Mouse (Mus musculus): ENCODE measurements around the gene Bet1l.
"Not testable (repeated sequence)": the region's sequence is repeated elsewhere in the genome, so short reads cannot be mapped to it uniquely, and the experiment has no call there.

Gene Bet1l

DNA sequence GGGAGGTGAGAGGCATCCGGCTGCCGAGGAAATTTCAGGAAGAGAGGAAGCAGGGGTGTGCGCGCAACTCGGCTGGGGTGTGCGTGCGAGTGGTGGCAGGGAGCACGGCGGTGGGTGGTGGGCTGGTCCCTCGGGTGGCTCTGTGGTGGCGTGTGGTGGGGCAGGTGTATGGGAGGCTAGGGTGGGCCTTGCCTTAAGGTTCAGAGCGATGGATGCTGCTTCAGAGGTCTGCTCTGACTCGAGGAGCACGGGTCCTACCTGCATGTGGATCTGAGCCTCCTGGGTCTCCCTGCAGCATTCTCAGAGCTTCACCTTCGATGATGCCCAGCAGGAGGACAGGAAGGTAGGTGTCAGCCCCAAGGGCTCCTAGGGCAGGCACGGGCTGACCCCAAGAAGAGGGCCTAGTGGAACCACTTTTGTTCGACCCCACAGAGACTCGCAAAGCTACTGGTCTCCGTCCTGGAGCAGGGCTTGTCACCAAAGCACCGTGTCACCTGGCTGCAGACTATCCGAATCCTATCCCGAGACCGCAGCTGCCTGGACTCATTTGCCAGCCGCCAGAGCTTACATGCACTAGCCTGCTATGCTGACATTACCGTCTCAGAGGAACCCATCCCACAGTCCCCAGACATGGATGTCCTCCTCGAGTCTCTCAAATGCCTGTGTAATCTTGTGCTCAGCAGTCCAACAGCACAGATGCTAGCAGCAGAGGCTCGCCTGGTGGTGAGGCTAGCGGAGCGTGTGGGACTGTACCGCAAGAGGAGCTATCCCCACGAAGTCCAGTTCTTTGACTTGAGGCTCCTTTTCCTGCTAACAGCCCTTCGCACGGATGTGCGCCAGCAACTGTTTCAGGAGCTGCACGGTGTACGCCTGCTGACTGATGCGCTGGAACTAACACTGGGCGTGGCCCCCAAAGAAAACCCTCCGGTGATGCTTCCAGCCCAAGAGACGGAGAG lies at the start of gene Bet1l:
Bet1l (minus strand) TSS at position 28 of the 956 bp plus-strand sequence.
- DNase-seq (ENCODE audit: extremely low spot score): no peak

GRCm38 (mm10) chr7:140907131-140907530 lies 49.8 kb upstream of the Bet1l start:
- no peak for DNase-seq (ENCODE audit: extremely low spot score)

- DNase-seq (ENCODE audit: extremely low spot score): no peak
Observed at GRCm38 (mm10) chr7:140905642-140906081, 48.3 kb upstream of the Bet1l start.

DNA sequence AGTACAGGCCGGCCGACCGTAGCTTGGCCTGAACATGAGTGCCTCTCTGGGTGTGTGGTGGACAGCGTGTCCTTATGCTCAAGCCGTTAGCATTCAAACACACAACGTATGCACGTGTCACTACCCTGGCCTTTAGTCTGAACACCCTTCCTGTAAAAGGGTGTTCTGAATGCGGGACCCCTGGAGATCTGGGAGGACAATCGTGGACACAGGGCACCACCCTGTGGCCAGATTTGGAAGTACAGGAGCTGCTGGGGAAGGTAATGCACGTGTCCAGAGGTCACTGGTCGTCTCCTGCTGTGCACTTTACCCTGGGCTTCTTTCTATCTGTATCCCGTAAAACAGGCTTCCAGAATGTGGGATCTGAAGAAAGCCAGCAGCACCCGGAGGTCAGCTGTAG lies 45.8 kb upstream of the Bet1l start:
- peak; percentile 85 for DNase-seq (ENCODE audit: extremely low spot score)

GRCm38 (mm10) chr7:140902036-140902875 lies 44.9 kb upstream of the Bet1l start:
- DNase-seq (ENCODE audit: extremely low spot score): no peak

- DNase-seq (ENCODE audit: extremely low spot score): no peak
Observed at GRCm38 (mm10) chr7:140900220-140900619, 42.8 kb upstream of the Bet1l start, which contains the start of gene Cox8b. TSS of gene Cox8b (minus strand) at chr7:140900446.

GRCm38 (mm10) chr7:140899121-140899520 lies 41.7 kb upstream of the Bet1l start:
- DNase-seq (ENCODE audit: extremely low spot score): no peak

- DNase-seq (ENCODE audit: extremely low spot score): no peak
Observed at GRCm38 (mm10) chr7:140897863-140898262, 40.5 kb upstream of the Bet1l start.

DNA sequence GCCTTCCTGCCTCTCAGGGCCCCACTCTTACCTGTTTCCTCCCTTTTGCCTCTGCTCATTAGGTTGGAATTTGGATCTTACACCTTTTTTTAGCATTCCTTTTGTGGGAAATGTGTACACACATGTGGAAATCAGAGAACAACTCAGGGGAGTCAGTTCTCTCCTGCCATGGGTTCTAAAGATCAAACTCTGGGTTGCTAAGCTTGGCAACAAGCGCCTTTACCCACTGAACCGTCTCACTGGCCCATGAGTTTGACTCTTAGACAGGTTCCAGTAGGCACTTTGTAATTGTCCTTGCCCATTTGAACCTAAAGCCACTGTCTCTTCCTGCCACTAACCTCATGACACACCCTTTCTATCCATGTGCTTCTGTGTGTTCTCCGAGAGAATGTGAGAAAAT lies 37.2 kb upstream of the Bet1l start:
- no peak for DNase-seq (ENCODE audit: extremely low spot score)

DNA sequence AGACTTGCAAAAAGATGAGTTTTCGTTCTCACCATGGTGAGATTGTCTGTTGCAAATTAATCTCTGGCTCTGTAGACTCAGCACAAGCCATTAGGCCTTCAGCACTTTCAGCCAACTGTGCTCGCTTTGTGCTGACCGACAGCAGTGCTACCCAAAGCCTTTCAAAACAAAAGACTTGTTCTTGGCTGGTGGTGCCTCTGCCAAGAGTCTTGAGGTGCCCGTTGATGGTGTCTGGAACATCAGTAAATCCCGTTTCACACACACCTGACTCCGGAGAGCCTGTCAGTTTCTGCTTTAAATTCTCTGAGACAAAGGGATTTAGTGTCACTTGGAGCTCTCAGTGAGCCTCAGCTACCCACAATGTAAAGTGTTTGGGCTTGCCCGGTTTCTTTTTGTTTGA lies 36.7 kb upstream of the Bet1l start:
- no peak for DNase-seq (ENCODE audit: extremely low spot score)

GRCm38 (mm10) chr7:140890636-140891035 lies 33.3 kb upstream of the Bet1l start:
- DNase-seq (ENCODE audit: extremely low spot score): not testable (repeated sequence)

GRCm38 (mm10) chr7:140882469-140882803 lies 25.1 kb upstream of the Bet1l start:
- DNase-seq (ENCODE audit: extremely low spot score): no peak

- peak; percentile 91 for DNase-seq (ENCODE audit: extremely low spot score)
Observed at GRCm38 (mm10) chr7:140881696-140882468, 24.5 kb upstream of the Bet1l start, which contains the start of the genes Psmd13 and Sirt3. TSS of gene Psmd13 (plus strand) at chr7:140881968. TSS of gene Sirt3 (minus strand) at chr7:140882309.

DNA sequence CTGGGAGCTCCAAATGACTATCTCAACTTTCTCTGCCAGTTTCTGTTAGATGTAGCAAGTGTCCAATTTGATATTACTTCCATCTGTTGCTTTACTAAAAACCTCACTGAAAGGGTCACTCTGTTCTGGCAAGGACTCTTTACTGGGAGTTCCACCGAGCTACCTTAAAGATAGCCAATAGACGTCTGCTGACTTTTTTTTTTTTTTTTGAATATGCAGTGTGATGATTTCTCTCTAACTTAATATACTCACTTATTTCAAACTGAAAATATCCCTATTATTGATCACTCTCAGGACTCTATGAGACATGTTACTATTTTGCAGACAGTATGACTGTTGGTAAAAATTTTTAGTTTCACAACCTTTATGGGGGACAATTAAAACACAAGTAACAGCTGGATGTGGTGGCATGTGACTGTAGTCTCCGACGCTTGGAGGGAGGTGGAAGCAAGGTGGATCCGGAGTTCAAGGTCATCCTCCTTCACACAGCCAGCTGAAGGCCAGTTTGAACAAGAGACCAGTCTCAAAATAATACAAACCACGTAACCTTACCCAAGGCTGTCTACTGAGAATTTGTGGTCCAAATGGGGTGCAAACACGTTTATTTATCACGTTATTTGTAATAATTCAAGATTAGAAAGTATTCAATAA lies 23.6 kb upstream of the Bet1l start:
- no peak for DNase-seq (ENCODE audit: extremely low spot score)

GRCm38 (mm10) chr7:140880419-140880818 lies 23.0 kb upstream of the Bet1l start:
- DNase-seq (ENCODE audit: extremely low spot score): no peak

GRCm38 (mm10) chr7:140879355-140879754 lies 22.0 kb upstream of the Bet1l start:
- no peak for DNase-seq (ENCODE audit: extremely low spot score)

GRCm38 (mm10) chr7:140877364-140877763 lies 20.0 kb upstream of the Bet1l start:
- no peak for DNase-seq (ENCODE audit: extremely low spot score)

DNA sequence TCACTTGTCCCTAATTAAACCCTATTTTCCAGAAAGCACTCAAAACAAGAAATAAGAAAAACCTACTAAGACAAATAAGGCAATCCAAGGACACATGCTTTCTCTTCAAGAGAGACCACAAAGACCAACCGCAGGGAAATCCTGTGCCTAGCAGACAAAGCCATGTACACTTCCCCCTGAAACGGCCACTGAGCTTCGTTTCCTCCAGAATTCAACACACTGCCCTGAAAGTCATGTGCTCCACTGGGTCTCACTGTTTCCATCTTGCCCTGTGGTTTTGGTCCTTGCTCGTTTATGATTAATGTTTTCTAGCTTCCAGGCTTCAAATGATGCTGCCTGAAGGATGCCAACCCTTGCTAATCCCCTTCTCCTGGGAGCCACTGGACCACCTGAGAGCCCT lies 16.8 kb upstream of the Bet1l start:
- DNase-seq (ENCODE audit: extremely low spot score): no peak

- DNase-seq (ENCODE audit: extremely low spot score): no peak
Observed at GRCm38 (mm10) chr7:140864761-140865160, 7.4 kb upstream of the Bet1l start.

DNA sequence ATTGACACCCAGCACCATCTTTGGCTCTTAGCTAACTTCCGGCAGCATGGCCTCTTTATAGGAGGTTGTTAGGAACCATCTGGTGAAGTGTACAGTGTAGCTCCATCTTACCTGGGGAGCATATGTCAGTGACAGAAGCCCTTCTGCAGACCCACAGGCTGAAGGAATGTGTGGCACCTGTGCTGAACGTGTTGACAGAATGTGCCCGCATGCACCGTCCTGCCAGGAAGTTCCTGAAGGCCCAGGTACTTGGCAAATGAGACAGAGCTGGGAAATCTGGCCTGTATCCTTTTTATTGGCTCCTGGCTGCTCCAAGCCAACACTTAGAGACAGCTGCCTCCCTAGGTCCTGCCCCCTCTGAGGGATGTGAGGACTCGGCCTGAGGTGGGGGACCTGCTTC lies 3.4 kb upstream of the Bet1l start:
- DNase-seq (ENCODE audit: extremely low spot score): no peak

- DNase-seq (ENCODE audit: extremely low spot score): no peak
Observed at GRCm38 (mm10) chr7:140859997-140860396, 2.6 kb upstream of the Bet1l start.

Measured in embryo, embryonic 9.5 days (tissue).